Mouse (Mus musculus): ENCODE data around the gene Dcun1d1.

The Dcun1d1 gene

DNA sequence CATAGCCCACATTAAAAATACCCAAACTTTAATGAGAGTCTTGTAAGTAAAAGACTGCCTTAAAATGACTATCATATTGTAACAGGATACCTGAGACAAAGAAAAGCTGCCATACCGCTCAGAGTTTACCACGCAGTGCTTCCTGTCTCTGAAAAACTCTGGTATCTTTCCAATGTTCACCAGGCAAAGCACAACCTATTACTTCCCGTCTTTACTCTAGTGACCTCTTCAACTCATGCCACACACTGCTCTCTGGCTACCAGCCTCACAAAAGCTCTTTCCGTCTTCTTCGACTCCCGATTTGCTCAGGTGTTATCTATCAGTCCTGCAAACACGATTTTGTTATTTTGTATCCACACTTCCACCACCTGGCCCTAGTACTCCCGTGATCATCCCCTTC is 7.4 kb downstream of the Dcun1d1 start:
- no peak for DNase-seq

- no peak for DNase-seq
These were observed 7.8 kb downstream of the Dcun1d1 start for GRCm38 (mm10) chr3:35929406-35929805.

DNA sequence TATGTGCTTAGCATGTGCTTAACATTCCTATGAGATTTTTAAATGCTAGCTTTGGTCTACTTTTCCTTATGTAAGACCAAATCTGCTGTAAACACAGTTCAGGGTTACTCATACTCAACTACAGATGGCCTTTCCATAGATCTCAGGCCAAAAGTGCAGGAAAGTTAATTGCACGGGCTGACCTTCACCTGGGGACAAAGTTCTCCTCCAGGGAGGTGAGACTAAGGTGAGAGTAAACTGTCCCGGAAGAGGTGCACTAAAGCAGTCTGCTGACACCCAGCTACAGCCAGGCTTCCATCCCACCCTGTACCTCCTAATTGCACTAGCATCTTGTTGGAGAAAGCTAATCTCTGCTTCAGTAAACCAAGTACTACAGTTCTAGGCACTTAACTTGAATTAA is 11.4 kb downstream of the Dcun1d1 start:
- DNase-seq: no peak

DNA sequence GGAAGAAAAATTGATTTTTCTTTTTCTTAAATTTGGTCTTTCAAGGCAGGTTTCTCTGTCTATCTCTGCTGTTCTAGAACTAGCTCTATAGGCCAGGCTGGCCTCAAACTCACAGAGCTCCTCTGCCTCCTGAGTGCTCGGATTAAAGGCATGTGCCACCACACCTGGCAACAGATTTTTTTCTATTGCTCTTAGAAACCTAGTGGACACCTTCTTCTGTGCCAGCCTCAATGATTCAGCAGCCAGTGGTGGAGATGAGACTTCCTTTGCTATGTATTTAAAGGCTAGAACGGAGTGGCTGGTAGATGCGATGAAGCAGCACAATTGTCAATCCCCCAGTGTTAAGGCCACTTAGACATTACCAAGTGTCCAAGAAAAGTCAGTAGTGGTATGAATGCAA is 13.2 kb downstream of the Dcun1d1 start:
- no peak for DNase-seq

- peak; percentile 13 to 17 for DNase-seq
These were observed 13.8 kb downstream of the Dcun1d1 start for GRCm38 (mm10) chr3:35923495-35923894.

DNA sequence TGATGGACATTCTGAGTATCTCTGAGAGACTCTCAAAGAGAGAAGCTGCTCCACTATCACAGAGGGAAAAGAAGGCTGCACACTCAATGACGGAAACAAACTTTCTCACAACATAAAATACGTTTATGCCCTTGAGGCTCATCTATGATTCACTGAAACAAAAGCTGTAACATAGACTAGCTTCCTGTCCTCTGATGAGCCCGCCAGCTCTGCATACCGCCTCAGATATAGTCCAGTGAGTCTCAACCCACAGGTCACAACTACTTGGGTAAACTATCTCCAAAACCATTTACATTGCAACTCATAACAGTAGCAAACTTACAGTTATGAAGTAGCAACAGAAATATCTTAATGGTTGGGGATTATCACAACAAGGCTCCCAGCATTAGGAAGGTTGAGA is 14.7 kb downstream of the Dcun1d1 start:
- no peak for DNase-seq

DNA sequence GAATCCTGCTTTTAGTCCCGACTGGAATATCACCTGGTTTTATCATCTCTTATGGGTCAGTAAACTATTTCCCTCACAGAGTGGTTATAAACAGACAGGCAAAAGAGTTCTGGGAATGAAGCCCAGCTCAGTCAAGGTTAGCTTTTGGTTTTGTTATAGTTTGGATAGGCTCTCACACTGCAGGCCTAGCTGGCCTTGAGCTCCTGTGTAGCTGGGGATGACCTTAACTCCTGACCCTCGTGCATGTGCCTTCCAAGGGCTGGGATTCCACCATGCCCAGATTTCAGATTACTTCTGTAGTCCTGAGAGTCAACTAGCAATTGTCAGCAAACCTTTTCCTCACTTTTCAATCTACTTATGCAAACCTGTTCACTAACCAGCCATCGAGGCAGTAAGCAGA is 19.0 kb downstream of the Dcun1d1 start:
- no peak for DNase-seq

GRCm38 (mm10) chr3:35908982-35909680 is 28.1 kb downstream of the Dcun1d1 start:
- DNase-seq: no peak

- DNase-seq: no peak
These were observed 36.6 kb downstream of the Dcun1d1 start for GRCm38 (mm10) chr3:35900555-35901204.

- no peak for DNase-seq
These were observed 38.1 kb downstream of the Dcun1d1 start for GRCm38 (mm10) chr3:35899109-35899508.

- no peak for DNase-seq
These were observed 39.3 kb downstream of the Dcun1d1 start for GRCm38 (mm10) chr3:35897900-35898299.

DNA sequence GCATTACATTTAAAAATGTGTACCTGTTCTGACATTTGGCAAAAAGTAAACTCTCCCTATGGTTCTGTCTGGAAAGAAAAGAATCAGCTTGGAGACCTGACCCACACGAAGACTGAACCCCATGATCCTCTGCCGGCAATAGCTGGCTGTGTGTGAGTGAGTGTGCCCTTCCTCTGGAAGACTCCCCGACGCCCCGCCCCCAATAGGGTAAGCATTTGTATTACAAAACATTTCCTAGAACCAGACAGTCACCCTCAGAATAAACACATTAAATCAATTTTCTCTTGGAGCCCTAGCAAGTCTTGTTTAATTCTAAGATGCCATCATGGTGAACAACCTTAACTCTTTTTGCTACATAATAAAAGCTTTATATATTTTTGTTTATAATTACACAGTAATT is 44.1 kb downstream of the Dcun1d1 start:
- DNase-seq: no peak

GRCm38 (mm10) chr3:35891123-35891522 is 46.1 kb downstream of the Dcun1d1 start:
- DNase-seq: no peak

- no peak for DNase-seq
These were observed 47.7 kb downstream of the Dcun1d1 start for GRCm38 (mm10) chr3:35889531-35889930.

DNA sequence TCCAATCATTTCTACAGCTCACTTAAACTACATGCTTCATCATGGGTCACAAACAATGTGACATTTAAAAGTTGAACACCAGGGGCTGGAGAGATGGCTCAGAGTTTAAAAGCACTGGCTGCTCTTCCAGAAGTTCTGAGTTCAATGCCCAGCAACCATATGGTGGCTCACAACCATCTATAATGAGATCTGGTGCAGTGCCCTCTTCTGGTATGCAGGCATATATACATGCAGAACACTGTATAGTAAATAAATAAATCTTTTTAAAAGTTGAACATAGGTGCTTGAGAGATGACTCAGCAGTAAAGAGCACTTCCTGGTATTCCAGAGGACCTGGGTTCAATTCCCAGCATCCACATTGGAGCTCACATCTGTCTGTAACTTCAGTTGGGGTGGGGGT is 54.0 kb downstream of the Dcun1d1 start:
- no peak for DNase-seq

GRCm38 (mm10) chr3:35849326-35849725 is 87.9 kb downstream of the Dcun1d1 start:
- DNase-seq: no peak

All from cerebellum, postnatal 14 days (tissue).